8 mouse cellular contexts compared by ENCODE assay signal in the genomic region with DNA sequence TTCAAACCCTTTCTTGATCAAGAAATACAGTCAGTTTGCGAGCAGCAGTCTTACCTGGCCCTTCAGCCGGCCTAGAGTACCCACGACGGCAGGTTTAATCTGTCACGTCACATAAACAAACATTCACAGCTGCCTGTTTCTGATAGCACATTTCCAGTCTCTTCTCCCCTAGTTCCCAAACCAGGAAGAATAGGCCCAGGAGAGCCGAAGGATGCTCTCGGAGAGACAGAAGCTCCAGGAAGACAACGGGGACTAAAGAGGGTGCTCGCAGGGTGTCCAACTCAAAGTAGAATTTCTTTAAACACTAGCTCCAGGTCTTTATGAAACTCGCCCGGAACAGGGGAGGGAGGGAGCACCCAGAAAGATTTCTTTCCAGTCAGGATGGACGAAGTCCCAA. TPM values are rescaled to one million over a fixed set of nuclear protein-coding genes. Genes with fewer than 3 reads are reported as not detected.
DNase-seq lines count a peak whose midpoint lies in the region; ATAC-seq and TF ChIP-seq lines count a peak whose summit lies in the region.

No protein-coding gene starts in this region.

- no peaks in the 10 kb centered on the region for H3K9me3 ChIP-seq in hindbrain, postnatal 0 days (ENCODE audit: low read length)
- no peaks in the 10 kb centered on the region for H3K9me3 ChIP-seq in midbrain, embryonic 16.5 days (replicated peaks; ENCODE audit: control insufficient read depth, low read length, poor library complexity, severe bottlenecking)

- ATAC-seq in hindbrain, postnatal 0 days = no peak
- ATAC-seq in midbrain, embryonic 16.5 days = no peak
- no peak for ATAC-seq in granulocyte monocyte progenitor cell, adult 5-6 weeks (replicated peaks; ENCODE audit: poor library complexity, severe bottlenecking)

- no peak for DNase-seq in kidney, adult 2 months
- DNase-seq in kidney, postnatal 36 days = no peak
- DNase-seq in hindbrain, postnatal 0 days (ENCODE audit: low spot score) = no peak
- DNase-seq in cerebellum, postnatal 4 days (ENCODE audit: low spot score in 2 of 2) = no peak
- no peak for DNase-seq in yolk sac, embryonic 10.5 days (ENCODE audit: low spot score)

- H3K27ac ChIP-seq in kidney, adult 2 months (ENCODE audit: insufficient read depth, low read depth, low read length) = no peak overlapping the region
- H3K27ac ChIP-seq in cortical plate, adult 2 months (ENCODE audit: insufficient read depth, low read length) = no peak overlapping the region
- no peak overlapping the region for H3K27ac ChIP-seq in hindbrain, postnatal 0 days
- no peak overlapping the region for H3K27ac ChIP-seq in midbrain, embryonic 16.5 days (ENCODE audit: low read length)

- H3K4me1 ChIP-seq in kidney, adult 2 months (ENCODE audit: control insufficient read depth, insufficient read depth, low read length) = 0 out of 2 replicates have a peak, but pooled peaks cover 3% of the 10 kb centered on the region
- H3K4me1 ChIP-seq in cortical plate, adult 2 months (ENCODE audit: control insufficient read depth, insufficient read depth, low read length) = no peaks in the 10 kb centered on the region
- H3K4me1 ChIP-seq in hindbrain, postnatal 0 days (ENCODE audit: insufficient read depth, low read length) = no peaks in the 10 kb centered on the region
- peaks cover 17% of the 10 kb centered on the region for H3K4me1 ChIP-seq in midbrain, embryonic 16.5 days (ENCODE audit: control insufficient read depth, insufficient read depth, low read length)

- no peak for TF ChIP-seq POLR2A in kidney, adult 2 months (IDR thresholded peaks at IDR 0.05; ENCODE audit: low read depth, low read length)
- TF ChIP-seq POLR2A in cortical plate, adult 2 months (IDR thresholded peaks at IDR 0.05; ENCODE audit: extremely low read depth, insufficient read depth, low read length) = no peak

- no peaks in the 10 kb centered on the region for H3K27me3 ChIP-seq in kidney, adult 2 months (replicated peaks; ENCODE audit: control insufficient read depth, insufficient read depth, low read length)
- peaks cover 5% of the 10 kb centered on the region; the same call in 1 of the 2 replicates for H3K27me3 ChIP-seq in hindbrain, postnatal 0 days (ENCODE audit: insufficient read depth, low read length)
- peaks cover 29% of the 10 kb centered on the region for H3K27me3 ChIP-seq in midbrain, embryonic 16.5 days (ENCODE audit: control insufficient read depth, insufficient read depth, low read depth, low read length)

- no peak for TF ChIP-seq CTCF in kidney, adult 2 months (conservative IDR thresholded peaks at IDR 0.05; ENCODE audit: insufficient read depth, insufficient read length, low read depth, low read length)
- no peak for TF ChIP-seq CTCF in cortical plate, adult 2 months (IDR thresholded peaks at IDR 0.05; ENCODE audit: extremely low read depth, insufficient read depth, low read length)
- TF ChIP-seq CTCF in hindbrain, postnatal 0 days (IDR thresholded peaks at IDR 0.05; ENCODE audit: low read depth) = no peak

- peak overlapping the region; percentile 61; the same call in 1 of the 2 replicates for H3K4me3 ChIP-seq in kidney, adult 2 months (ENCODE audit: insufficient read depth, low read depth, low read length)
- H3K4me3 ChIP-seq in cortical plate, adult 2 months (ENCODE audit: insufficient read depth, low read length) = peak overlapping the region; percentile 38
- H3K4me3 ChIP-seq in hindbrain, postnatal 0 days (ENCODE audit: low read length) = peak overlapping the region; percentile 78
- peak overlapping the region; percentile 79 for H3K4me3 ChIP-seq in midbrain, embryonic 16.5 days (ENCODE audit: low read depth, low read length)

- 52% methylated on average over 12 of the region's 12 CpGs for WGBS in kidney, adult 2 months
- WGBS in hindbrain, postnatal 0 days = 13% methylated on average over 12 of the region's 12 CpGs
- 4% methylated on average over 12 of the region's 12 CpGs for WGBS in midbrain, embryonic 16.5 days

- peak overlapping the region; percentile 96 for H3K4me2 ChIP-seq in hindbrain, postnatal 0 days (ENCODE audit: low read depth, low read length)
- H3K4me2 ChIP-seq in midbrain, embryonic 16.5 days (ENCODE audit: low read length) = peak overlapping the region; percentile 94

- peak overlapping the region; percentile 73 for H3K9ac ChIP-seq in hindbrain, postnatal 0 days (replicated peaks; ENCODE audit: low read length)
- H3K9ac ChIP-seq in midbrain, embryonic 16.5 days (ENCODE audit: low read depth, low read length) = peak overlapping the region; percentile 86

- no peaks in the 10 kb centered on the region for H3K36me3 ChIP-seq in kidney, adult 2 months (ENCODE audit: control insufficient read depth, insufficient read depth, low read length)
- no peaks in the 10 kb centered on the region for H3K36me3 ChIP-seq in hindbrain, postnatal 0 days (ENCODE audit: insufficient read depth, low read length)
- no peaks in the 10 kb centered on the region for H3K36me3 ChIP-seq in midbrain, embryonic 16.5 days (ENCODE audit: control insufficient read depth, insufficient read depth, low read length)

RNA-seq across cellular contexts. Expression of gene Fhdc1, which starts 1.3 kb away (rescaled TPM):
- polyA plus RNA-seq in kidney, adult 2 months (2012; rRNA removed) = 0.58 and 0.80 TPM in 2 replicates
- 1.6 and 1.9 TPM in 2 replicates for polyA plus RNA-seq in cortical plate, adult 2 months (2012; rRNA removed)
- 7.7 and 8.4 TPM in 2 replicates for total RNA-seq in hindbrain, postnatal 0 days (2014; rRNA removed)
- polyA plus RNA-seq in hindbrain, postnatal 0 days (2015; fragmentation: Nextera tagmentation; extraction: Ambion mirVana) = 3.2 and 3.5 TPM in 2 replicates
- 3.5 and 4.9 TPM in 2 replicates for polyA plus RNA-seq in midbrain, embryonic 16.5 days (2015; fragmentation: Nextera tagmentation; extraction: Ambion mirVana)
- total RNA-seq in granulocyte monocyte progenitor cell, adult 5-6 weeks (2014; fragmentation: Nextera tagmentation) = not detected in 2 replicates
- total RNA-seq in granulocyte monocyte progenitor cell, adult 5-6 weeks (2017) = 0.30 TPM in 1 of 2 replicates, not detected in the other
